Mouse (Mus musculus): ENCODE measurements at regions not wholly inside any gene's neighbourhood (a gene's known extent, or its start where the extent isn't known, plus 50 kb on each side); places are given as distances from the start of the nearest gene placed in this dataset.

GRCm38 (mm10) chr3:149426023-149426759 lies 435.8 kb upstream of the Adgrl2 start:
- intact Hi-C loops (cut with DNase I) = no loop called here

GRCm38 (mm10) chr3:149424306-149424705 lies 434.0 kb upstream of the Adgrl2 start:
- intact Hi-C loops (cut with DNase I) = no loop called here

- intact Hi-C loops (cut with DNase I) = no loop called here
These were observed 433.1 kb upstream of the Adgrl2 start for GRCm38 (mm10) chr3:149423491-149423890.

DNA sequence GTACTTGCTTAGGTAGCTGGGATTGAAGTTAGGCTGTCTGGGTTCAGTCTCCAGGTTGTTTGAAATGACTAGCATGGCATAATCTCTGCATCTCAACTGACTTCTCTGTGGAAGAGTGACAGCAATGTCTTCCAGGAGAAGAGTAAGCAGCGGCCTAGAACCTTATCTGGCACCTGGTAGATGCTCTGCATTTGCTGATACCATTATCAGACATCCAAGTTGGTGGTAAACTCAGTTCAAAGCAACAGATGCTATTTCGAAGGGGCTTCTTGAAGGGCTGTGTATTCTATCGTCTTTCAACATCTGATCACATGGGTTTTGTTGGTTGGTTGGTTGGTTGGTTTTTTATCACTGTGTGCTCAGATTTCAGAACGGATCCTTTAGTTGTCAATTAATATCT lies 424.7 kb upstream of the Adgrl2 start:
- intact Hi-C loops (cut with DNase I) = no loop called here

- intact Hi-C loops (cut with DNase I) = no loop called here
These were observed 422.8 kb upstream of the Adgrl2 start for GRCm38 (mm10) chr3:149413114-149413513.

DNA sequence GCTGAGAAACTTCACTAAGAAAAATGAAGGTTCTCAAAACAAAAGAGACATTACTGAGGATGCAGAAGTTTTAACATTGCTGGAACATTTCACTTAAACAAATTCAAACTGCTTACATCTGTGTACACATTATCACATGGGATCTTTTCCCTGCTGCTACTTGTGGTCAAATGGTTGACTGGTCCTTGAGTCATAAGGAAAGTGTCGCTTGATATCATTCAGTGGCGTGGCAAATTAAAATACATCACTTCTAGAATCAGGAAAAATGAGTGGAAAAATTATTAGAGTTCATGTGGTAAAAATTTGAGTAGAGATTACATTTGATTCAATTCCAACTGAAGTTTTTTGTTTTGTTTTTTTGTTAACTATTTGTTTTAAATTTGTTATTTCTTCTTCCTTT lies 420.2 kb upstream of the Adgrl2 start:
- intact Hi-C loops (cut with DNase I) = no loop called here

DNA sequence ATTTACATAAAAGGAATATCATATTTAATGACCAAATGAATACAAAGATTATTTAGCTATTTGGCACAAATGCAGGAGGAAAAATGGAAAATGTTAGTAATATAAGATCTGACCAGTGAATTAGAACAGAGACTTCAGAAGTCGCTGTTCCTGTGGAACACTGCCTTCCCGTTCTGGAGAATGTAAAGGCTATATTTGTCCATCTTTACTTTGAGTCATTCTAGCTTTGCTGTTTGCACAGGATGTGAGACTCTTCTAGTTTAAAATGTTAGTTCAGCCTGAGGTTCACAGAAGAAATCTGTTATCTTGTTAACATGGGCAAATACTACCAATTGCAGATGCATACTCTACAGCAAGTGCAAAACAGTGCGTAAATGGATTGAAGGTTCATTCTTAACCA lies 418.5 kb upstream of the Adgrl2 start:
- intact Hi-C loops (cut with DNase I) = no loop called here

DNA sequence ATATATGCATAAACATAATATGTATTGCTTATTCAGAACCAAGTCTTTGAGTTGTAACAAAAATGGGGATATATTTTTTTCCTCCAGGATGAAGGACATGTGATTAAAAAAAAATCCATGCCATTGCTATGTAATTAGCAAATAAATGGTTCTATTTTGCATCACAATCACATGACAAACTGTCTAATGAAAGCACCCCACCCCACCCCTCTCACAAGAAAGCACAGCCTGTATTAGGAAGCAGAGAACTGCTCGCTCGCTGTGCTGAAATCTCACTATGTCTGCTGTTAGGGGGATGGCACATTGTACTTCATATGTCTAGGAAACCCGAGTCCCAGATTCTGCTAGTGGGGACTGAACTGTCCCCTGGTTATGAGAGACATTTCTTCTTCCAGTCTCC lies 415.5 kb upstream of the Adgrl2 start:
- intact Hi-C loops (cut with DNase I) = no loop called here

GRCm38 (mm10) chr3:149404691-149405090 lies 414.3 kb upstream of the Adgrl2 start:
- intact Hi-C loops (cut with DNase I) = no loop called here

DNA sequence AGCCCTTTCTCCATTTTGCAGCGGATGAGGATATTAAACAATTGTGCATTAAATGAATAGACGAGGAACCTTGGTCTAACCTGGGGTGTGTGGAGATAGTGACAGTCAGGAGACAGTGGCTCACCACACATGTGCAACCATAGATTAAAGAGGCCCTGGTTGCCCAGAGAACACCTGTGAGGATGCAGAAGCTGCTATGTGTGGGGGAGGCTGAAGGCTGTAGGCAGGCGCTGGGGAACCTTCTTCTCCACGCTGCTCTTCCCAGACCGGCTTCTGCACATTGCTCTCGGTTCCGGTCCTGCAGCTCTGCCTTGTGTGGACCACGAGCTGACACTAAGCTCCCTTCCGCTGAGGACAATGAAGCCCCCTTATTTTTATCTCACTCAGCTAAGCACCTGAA lies 412.1 kb upstream of the Adgrl2 start:
- intact Hi-C loops (cut with DNase I) = no loop called here

GRCm38 (mm10) chr3:149395082-149395481 lies 404.7 kb upstream of the Adgrl2 start:
- intact Hi-C loops (cut with DNase I) = no loop called here

GRCm38 (mm10) chr3:149393317-149394172 lies 403.2 kb upstream of the Adgrl2 start:
- intact Hi-C loops (cut with DNase I) = no loop called here

DNA sequence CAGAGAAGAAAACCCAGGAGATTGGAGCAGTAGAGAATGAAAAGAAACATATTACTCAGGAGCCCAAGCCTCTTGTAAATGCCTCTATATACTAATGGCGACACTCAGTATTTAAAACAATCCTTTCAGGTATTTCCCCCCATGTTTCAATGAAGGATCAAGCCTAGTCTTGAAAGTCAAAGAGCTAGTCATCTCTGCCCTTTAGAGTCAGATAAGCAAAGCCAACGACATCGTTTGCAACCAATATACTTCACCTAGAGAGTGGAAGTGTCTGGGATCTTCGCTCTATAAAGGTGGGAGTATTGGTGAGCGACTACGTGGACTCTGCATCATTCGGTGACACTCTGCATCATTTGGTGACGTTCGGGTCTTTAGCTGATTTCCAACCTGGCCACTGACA lies 401.8 kb upstream of the Adgrl2 start:
- intact Hi-C loops (cut with DNase I) = no loop called here

GRCm38 (mm10) chr3:149387537-149387936 lies 397.2 kb upstream of the Adgrl2 start:
- intact Hi-C loops (cut with DNase I) = no loop called here

- intact Hi-C loops (cut with DNase I) = no loop called here
These were observed 395.7 kb upstream of the Adgrl2 start for GRCm38 (mm10) chr3:149386027-149386426.

DNA sequence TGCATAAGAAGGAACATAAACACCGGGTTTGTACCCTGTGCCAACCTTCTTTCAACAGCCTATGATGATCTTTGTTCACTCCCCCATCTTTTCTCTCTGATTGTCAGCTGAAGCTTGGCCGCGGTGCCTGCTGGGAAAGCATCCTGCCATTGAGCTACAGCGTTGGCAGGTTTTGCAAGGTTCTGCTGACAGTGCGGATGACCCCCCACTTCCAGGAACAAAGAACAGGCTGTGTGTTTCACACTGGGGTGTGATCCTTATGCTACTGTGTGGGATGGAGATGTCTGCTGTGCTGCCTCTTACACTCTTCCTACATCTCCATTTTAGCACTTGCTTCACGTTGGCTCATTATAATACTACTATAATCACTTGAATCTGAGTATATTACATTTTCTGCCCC lies 395.0 kb upstream of the Adgrl2 start:
- intact Hi-C loops (cut with DNase I) = no loop called here

GRCm38 (mm10) chr3:149381559-149382245 lies 391.3 kb upstream of the Adgrl2 start:
- intact Hi-C loops (cut with DNase I) = no loop called here

- intact Hi-C loops (cut with DNase I) = no loop called here
These were observed 390.7 kb upstream of the Adgrl2 start for GRCm38 (mm10) chr3:149381051-149381450.

DNA sequence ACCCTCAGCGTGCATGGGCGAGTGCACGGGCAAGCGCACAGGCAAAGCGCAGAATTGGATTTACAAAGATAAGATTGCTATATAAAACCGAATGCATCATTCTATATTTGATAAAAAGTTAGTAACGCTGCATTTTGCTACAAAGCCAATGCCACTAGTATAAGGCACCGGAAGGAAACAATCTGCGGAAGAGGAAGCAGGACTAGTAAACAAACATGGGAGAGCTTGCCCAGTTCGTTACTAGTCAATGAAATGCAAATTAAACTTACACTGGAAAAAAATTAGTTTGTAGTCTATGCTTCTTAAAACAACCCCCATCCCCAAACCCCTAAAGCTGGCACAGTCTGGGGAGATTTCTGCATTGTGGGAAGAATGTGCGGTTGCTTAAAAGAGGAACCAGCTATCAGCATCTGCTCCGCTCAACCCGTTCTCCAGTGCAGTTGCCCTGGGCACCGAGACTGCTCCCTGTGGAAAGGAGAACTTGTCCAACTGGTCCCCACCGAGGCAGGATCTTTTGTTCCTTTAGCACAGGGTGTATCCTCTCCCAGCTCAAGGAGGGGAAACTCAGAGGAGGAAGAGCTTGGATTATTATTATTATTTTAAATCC lies 389.6 kb upstream of the Adgrl2 start:
- intact Hi-C loops (cut with DNase I) = no loop called here

DNA sequence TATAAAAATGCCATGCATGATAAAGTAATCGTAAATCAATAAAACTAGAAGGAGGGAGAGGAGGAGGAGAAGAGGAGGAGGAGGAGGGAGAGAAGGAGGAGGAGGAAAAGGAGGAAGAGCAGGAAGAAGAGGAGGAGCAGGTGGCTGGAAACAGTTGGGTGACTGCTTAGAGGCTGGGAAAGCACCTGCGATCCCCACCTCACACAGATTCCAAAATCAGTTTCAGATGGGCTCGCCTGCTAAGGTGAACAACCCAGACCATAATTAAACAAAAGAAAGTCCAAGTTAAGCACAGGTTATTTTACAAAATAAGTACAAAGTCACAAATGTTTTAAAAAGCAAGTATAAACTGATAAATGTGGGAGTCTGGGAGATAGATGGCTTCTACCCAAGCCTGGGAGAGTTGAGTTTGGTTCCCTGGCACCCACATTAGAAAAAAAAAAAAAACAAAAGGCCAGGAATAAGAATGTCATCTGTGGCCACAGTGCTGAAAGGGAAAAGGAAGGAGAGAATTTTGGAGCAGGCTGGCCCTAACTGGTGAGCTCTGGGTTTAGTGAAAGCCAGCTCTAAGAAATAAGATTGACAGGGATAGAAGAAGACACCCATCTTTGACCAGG lies 389.0 kb upstream of the Adgrl2 start:
- intact Hi-C loops (cut with DNase I) = no loop called here

- intact Hi-C loops (cut with DNase I) = no loop called here
These were observed 381.1 kb upstream of the Adgrl2 start for GRCm38 (mm10) chr3:149371439-149371838.
